Mouse (Mus musculus) ES-Bruce4 (cell line): Measurements from ENCODE around the gene Fuca2. TPM values are rescaled to one million over a fixed set of nuclear protein-coding genes. Genes with fewer than 3 reads are reported as not detected.

Source experiments
- H3K27ac ChIP-seq: 2 replicates; pipeline ENCODE4 v1.5.1; 2012; ENCODE audit warnings: low read length, inconsistent platforms; ENCODE audit not compliant: insufficient read depth
- H3K27me3 ChIP-seq: 2 replicates; pipeline ENCODE4 v1.6.1; 2012; ENCODE audit warnings: mild to moderate bottlenecking, low read length, inconsistent platforms; ENCODE audit not compliant: control insufficient read depth, poor library complexity, insufficient read depth, severe bottlenecking
- H3K36me3 ChIP-seq: 2 replicates; pipeline ENCODE4 v1.6.1; 2012; ENCODE audit warnings: inconsistent platforms, mild to moderate bottlenecking, low read length, moderate library complexity; ENCODE audit not compliant: control insufficient read depth, poor library complexity, insufficient read depth, severe bottlenecking
- H3K4me1 ChIP-seq: one replicate; pipeline ENCODE4 v1.8.1; 2011; ENCODE audit warnings: low read length; ENCODE audit not compliant: control insufficient read depth, insufficient read depth
- H3K4me3 ChIP-seq: 2 replicates; pipeline ENCODE4 v1.5.1; 2011; ENCODE audit warnings: low read depth, mild to moderate bottlenecking, low read length
- H3K9ac ChIP-seq: 2 replicates; pipeline ENCODE4 v1.6.1; 2012; ENCODE audit warnings: low read depth, mild to moderate bottlenecking, inconsistent platforms; ENCODE audit not compliant: poor library complexity, severe bottlenecking
- H3K9me3 ChIP-seq: replicated peaks from 2 replicates; pipeline ENCODE4 v1.6.1; 2012; ENCODE audit warnings: mild to moderate bottlenecking, low read length, inconsistent platforms; ENCODE audit not compliant: control insufficient read depth, poor library complexity, insufficient read depth, severe bottlenecking
- CTCF ChIP-seq: IDR thresholded peaks from one replicate; pipeline ENCODE4 v1.8.1; 2011; ENCODE audit warnings: low read depth, low read length
- EP300 ChIP-seq: IDR thresholded peaks from 2 replicates; pipeline ENCODE4 v1.6.1; 2011; ENCODE audit warnings: low read depth, low read length; ENCODE audit not compliant: insufficient read depth
- POLR2A ChIP-seq: IDR thresholded peaks from one replicate; pipeline ENCODE4 v1.8.1; 2011; ENCODE audit warnings: low read length; ENCODE audit not compliant: insufficient read depth
- polyA plus RNA-seq: library from polyadenylated mRNA; stranded (reverse); fragments of >200 nt; gene quantifications from 2 replicates; pipeline ENCODE4 v1.2.4, GENCODE M21; 2011; ENCODE audit warnings: low read depth; ENCODE audit not compliant: missing spikeins, insufficient read depth, insufficient read length

Gene Fuca2
- polyA plus RNA-seq, 1 experiment, result 31.9 TPM

- Histone ChIP-seq H3K9me3 (no peaks in the 10 kb centered on the region), H3K27me3 (peaks cover 7% of the 10 kb centered on the region), H3K9ac (no peak overlapping the region), H3K36me3 (no peaks in the 10 kb centered on the region), H3K27ac (no peak overlapping the region), H3K4me3 (no peak overlapping the region), H3K4me1 (no peaks in the 10 kb centered on the region)
- TF ChIP-seq POLR2A (no peak), EP300 (no peak), CTCF (no peak)
These were observed 29.1 kb upstream of the Fuca2 start for GRCm38 (mm10) chr10:13470236-13470635.

GRCm38 (mm10) chr10:13473287-13473832 is 26.0 kb upstream of the Fuca2 start:
- Histone ChIP-seq H3K9ac (peak overlapping the region; percentile 76), H3K9me3 (no peaks in the 10 kb centered on the region), H3K27ac (no peak overlapping the region), H3K4me3 (peak overlapping the region; percentile 70), H3K36me3 (no peaks in the 10 kb centered on the region), H3K4me1 (no peaks in the 10 kb centered on the region), H3K27me3 (peaks cover 7% of the 10 kb centered on the region)
- TF ChIP-seq EP300 (no peak), CTCF (no peak), POLR2A (no peak)

- no peaks in the 10 kb centered on the region for H3K36me3 ChIP-seq
- H3K27me3 ChIP-seq, result peaks cover 7% of the 10 kb centered on the region
- H3K4me3 ChIP-seq, result peak within 1 kb of the TSS; percentile 70
- TF ChIP-seq CTCF (no peak), POLR2A (no peak)
- H3K4me1 ChIP-seq, result no peaks in the 10 kb centered on the region
- H3K9ac ChIP-seq, result peak within 1 kb of the TSS; percentile 76
- H3K27ac ChIP-seq, result no peak within 1 kb of the TSS
- no peaks in the 10 kb centered on the region for H3K9me3 ChIP-seq
These were observed 25.3 kb upstream of the Fuca2 start, which contains the start of gene Phactr2 for GRCm38 (mm10) chr10:13473833-13474567. Phactr2 (minus strand) TSS chr10:13474412.

- H3K4me3 ChIP-seq, result peak overlapping the region; percentile 70
- H3K27me3 ChIP-seq, result peaks cover 7% of the 10 kb centered on the region
- H3K36me3 ChIP-seq, result no peaks in the 10 kb centered on the region
- no peaks in the 10 kb centered on the region for H3K4me1 ChIP-seq
- H3K27ac ChIP-seq, result no peak overlapping the region
- peak overlapping the region; percentile 76; the same call in 1 of the 2 replicates for H3K9ac ChIP-seq
- no peak for TF ChIP-seq EP300
- no peak for TF ChIP-seq POLR2A
- no peak for TF ChIP-seq CTCF
- no peaks in the 10 kb centered on the region for H3K9me3 ChIP-seq
These were observed 24.8 kb upstream of the Fuca2 start for GRCm38 (mm10) chr10:13474568-13474955.

- H3K9me3 ChIP-seq, result no peaks in the 10 kb centered on the region
- H3K36me3 ChIP-seq, result no peaks in the 10 kb centered on the region
- H3K27me3 ChIP-seq, result peaks cover 7% of the 10 kb centered on the region
- no peak overlapping the region for H3K27ac ChIP-seq
- H3K9ac ChIP-seq, result no peak overlapping the region
- TF ChIP-seq POLR2A (no peak), CTCF (no peak), EP300 (no peak)
- H3K4me1 ChIP-seq, result no peaks in the 10 kb centered on the region
- no peak overlapping the region for H3K4me3 ChIP-seq
These were observed 24.2 kb upstream of the Fuca2 start for GRCm38 (mm10) chr10:13475121-13475520.

- no peaks in the 10 kb centered on the region for H3K27me3 ChIP-seq
- H3K9me3 ChIP-seq, result no peaks in the 10 kb centered on the region
- no peak overlapping the region for H3K9ac ChIP-seq
- H3K27ac ChIP-seq, result no peak overlapping the region
- no peak overlapping the region for H3K4me3 ChIP-seq
- TF ChIP-seq CTCF (no peak), EP300 (no peak), POLR2A (no peak)
- no peaks in the 10 kb centered on the region for H3K36me3 ChIP-seq
- H3K4me1 ChIP-seq, result no peaks in the 10 kb centered on the region
These were observed 20.0 kb upstream of the Fuca2 start for GRCm38 (mm10) chr10:13479341-13479740.
